9 mouse cellular contexts compared by ENCODE assay signal in genomic region chr16:31352996-31353395, GRCm38 (mm10). TPM values are rescaled to one million over a fixed set of nuclear protein-coding genes. Genes with fewer than 3 reads are reported as not detected.
A peak's percentile ranks its signal among the peaks of the same experiment; 100 is the strongest.
DNase-seq lines count a peak whose midpoint lies in the region; ATAC-seq and TF ChIP-seq lines count a peak whose summit lies in the region.
"Had no signal": no experiment of that assay in that cellular context is flagged by ENCODE, and none has a peak within 500 bp of the region (broad histone marks: within the 10 kb centered on the region; RNA-seq: fewer than 3 reads in every experiment).

No protein-coding gene starts in this region.

- no peak overlapping the region for H3K27ac ChIP-seq in heart, postnatal 0 days (ENCODE audit: low read depth)
- no peak overlapping the region for H3K27ac ChIP-seq in heart, embryonic 12.5 days (ENCODE audit: poor library complexity, severe bottlenecking)
- no peak overlapping the region for H3K27ac ChIP-seq in midbrain, embryonic 11.5 days (ENCODE audit: low read depth, low read length)
- H3K27ac ChIP-seq: embryonic facial prominence, embryonic 12.5 days had no signal

- no peaks in the 10 kb centered on the region for H3K27me3 ChIP-seq in heart, postnatal 0 days (ENCODE audit: control insufficient read depth, insufficient read depth, low read length)
- H3K27me3 ChIP-seq in heart, embryonic 12.5 days (replicated peaks) = peaks cover 5% of the 10 kb centered on the region; the same call in 1 of the 2 replicates
- H3K27me3 ChIP-seq in midbrain, embryonic 11.5 days (ENCODE audit: control insufficient read depth, insufficient read depth, low read length) = no peaks in the 10 kb centered on the region; the same call in 1 of the 2 replicates

- H3K36me3 ChIP-seq in heart, postnatal 0 days (replicated peaks; ENCODE audit: control insufficient read depth, insufficient read depth, low read length) = no peaks in the 10 kb centered on the region
- H3K36me3 ChIP-seq in heart, embryonic 12.5 days = no peaks in the 10 kb centered on the region
- H3K36me3 ChIP-seq in midbrain, embryonic 11.5 days (ENCODE audit: control insufficient read depth, insufficient read depth, low read length) = no peaks in the 10 kb centered on the region
- H3K36me3 ChIP-seq: embryonic facial prominence, embryonic 12.5 days had no signal

- H3K4me1 ChIP-seq in heart, postnatal 0 days (ENCODE audit: control insufficient read depth, insufficient read depth) = no peaks in the 10 kb centered on the region
- peaks cover 14% of the 10 kb centered on the region; the same call in 1 of the 2 replicates for H3K4me1 ChIP-seq in heart, embryonic 12.5 days (replicated peaks)
- no peaks in the 10 kb centered on the region for H3K4me1 ChIP-seq in midbrain, embryonic 11.5 days (ENCODE audit: control insufficient read depth, insufficient read depth, low read length)
- H3K4me1 ChIP-seq: embryonic facial prominence, embryonic 12.5 days had no signal

- peak; percentile 36; the same call in 1 of the 2 replicates for ATAC-seq in heart, postnatal 0 days (ENCODE audit: insufficient read depth, low read depth)
- no peak for ATAC-seq in heart, embryonic 12.5 days (ENCODE audit: insufficient number of reproducible peaks, low FRiP score)
- no peak for ATAC-seq in midbrain, embryonic 11.5 days (ENCODE audit: low FRiP score)

- no peaks in the 10 kb centered on the region for H3K9me3 ChIP-seq in heart, postnatal 0 days (replicated peaks; ENCODE audit: control insufficient read depth, low read length)
- H3K9me3 ChIP-seq in heart, embryonic 12.5 days (replicated peaks) = no peaks in the 10 kb centered on the region
- no peaks in the 10 kb centered on the region for H3K9me3 ChIP-seq in midbrain, embryonic 11.5 days (ENCODE audit: control insufficient read depth, low read length)
- H3K9me3 ChIP-seq: embryonic facial prominence, embryonic 12.5 days had no signal

- peak; percentile 57 for TF ChIP-seq CTCF in heart, postnatal 0 days (IDR thresholded peaks at IDR 0.05; ENCODE audit: low read depth)

- H3K9ac ChIP-seq in heart, postnatal 0 days (replicated peaks; ENCODE audit: low read depth, low read length) = no peak overlapping the region
- no peak overlapping the region for H3K9ac ChIP-seq in heart, embryonic 12.5 days
- H3K9ac ChIP-seq in midbrain, embryonic 11.5 days (ENCODE audit: low read length) = no peak overlapping the region
- H3K9ac ChIP-seq: embryonic facial prominence, embryonic 12.5 days had no signal

- DNase-seq in heart, postnatal 0 days (ENCODE audit: low spot score) = peak; percentile 34
- peak; percentile 80 for DNase-seq in 3T3-L1 (ENCODE audit: low read depth, low spot score)
- DNase-seq in NIH3T3 (ENCODE audit: low read depth) = peak; percentile 78
- peak; percentile 38 for DNase-seq in kidney, postnatal 10 days
- DNase-seq in spleen, adult 18-20 months = no peak
- no peak for DNase-seq in spleen, postnatal 14 days (ENCODE audit: low spot score in 2 of 2)
- no peak for DNase-seq in midbrain, embryonic 11.5 days (ENCODE audit: low spot score, missing footprints)

- H3K4me2 ChIP-seq in heart, postnatal 0 days (ENCODE audit: low read depth, low read length) = no peak overlapping the region
- no peak overlapping the region for H3K4me2 ChIP-seq in heart, embryonic 12.5 days
- no peak overlapping the region for H3K4me2 ChIP-seq in midbrain, embryonic 11.5 days
- H3K4me2 ChIP-seq: embryonic facial prominence, embryonic 12.5 days had no signal

- TF ChIP-seq EP300 in heart, postnatal 0 days (IDR thresholded peaks at IDR 0.05; ENCODE audit: low read depth) = no peak

- no peak overlapping the region for H3K4me3 ChIP-seq in heart, postnatal 0 days (ENCODE audit: low read depth, low read length)
- H3K4me3 ChIP-seq in heart, embryonic 12.5 days = no peak overlapping the region
- no peak overlapping the region for H3K4me3 ChIP-seq in midbrain, embryonic 11.5 days (ENCODE audit: low read depth, low read length)
- H3K4me3 ChIP-seq: embryonic facial prominence, embryonic 12.5 days had no signal

- 62% methylated on average over 4 of the region's 4 CpGs for WGBS in heart, postnatal 0 days
- WGBS in heart, embryonic 12.5 days = 68% methylated on average over 4 of the region's 4 CpGs
- 78% methylated on average over 4 of the region's 4 CpGs for WGBS in midbrain, embryonic 11.5 days

RNA-seq across cellular contexts. Expression of gene Apod, which starts 38.4 kb away (rescaled TPM):
- not detected in 2 replicates for total RNA-seq in heart, postnatal 0 days (2014; rRNA removed; ENCODE audit: low replicate concordance)
- 0.51 and 0.75 TPM in 2 replicates for polyA plus RNA-seq in heart, postnatal 0 days (2015; fragmentation: Nextera tagmentation; extraction: Ambion mirVana)
- 0.27 TPM in 1 of 2 replicates, not detected in the other for polyA plus RNA-seq in heart, embryonic 12.5 days (2016; fragmentation: Nextera tagmentation; extraction: Ambion mirVana)
- polyA plus RNA-seq in midbrain, embryonic 11.5 days (2014; fragmentation: Nextera tagmentation; extraction: Ambion mirVana) = 49.9 and 55.1 TPM in 2 replicates

Comparison
In these comparisons a context has a peak if more than half of its experiments do, and no peak if none do; other contexts are left out.
1. DNase-seq: peak in heart, postnatal 0 days (single experiment), 3T3-L1 (single experiment), NIH3T3 (single experiment) and kidney, postnatal 10 days (single experiment); none in spleen, adult 18-20 months (0 of 2), spleen, postnatal 14 days (0 of 2) and midbrain, embryonic 11.5 days (single experiment).
2. RNA of gene Apod, which starts 38.4 kb away (polyA plus RNA-seq): 49.9 to 55.1 TPM in midbrain, embryonic 11.5 days; 0.51 to 0.75 TPM in heart, postnatal 0 days and 0.27 TPM in heart, embryonic 12.5 days; every median in the first group is over 10 times any median in the second.